Mouse (Mus musculus) T-helper 2 cell (primary cell): ENCODE results near the gene Paxbp1.

Source experiments
- in situ Hi-C: fragments of 300-600 bp; cut with MboI, MseI; formaldehyde crosslinking; loops from one replicate; pipeline ENCODE4 v1.15.1; 2025; ENCODE audit warnings: high pct_unique_total_duplicates

Paxbp1 gene

GRCm38 (mm10) chr16:91044270-91045182, at the start of gene Paxbp1:
Gene Paxbp1, minus strand, starts transcription at chr16:91044543.
- in situ Hi-C loops, result loop anchor here (10.0 to 25.0 kb wide), 2 partner anchors 500 to 807 kb away; partner anchors contain the start of gene Ifngr2

DNA sequence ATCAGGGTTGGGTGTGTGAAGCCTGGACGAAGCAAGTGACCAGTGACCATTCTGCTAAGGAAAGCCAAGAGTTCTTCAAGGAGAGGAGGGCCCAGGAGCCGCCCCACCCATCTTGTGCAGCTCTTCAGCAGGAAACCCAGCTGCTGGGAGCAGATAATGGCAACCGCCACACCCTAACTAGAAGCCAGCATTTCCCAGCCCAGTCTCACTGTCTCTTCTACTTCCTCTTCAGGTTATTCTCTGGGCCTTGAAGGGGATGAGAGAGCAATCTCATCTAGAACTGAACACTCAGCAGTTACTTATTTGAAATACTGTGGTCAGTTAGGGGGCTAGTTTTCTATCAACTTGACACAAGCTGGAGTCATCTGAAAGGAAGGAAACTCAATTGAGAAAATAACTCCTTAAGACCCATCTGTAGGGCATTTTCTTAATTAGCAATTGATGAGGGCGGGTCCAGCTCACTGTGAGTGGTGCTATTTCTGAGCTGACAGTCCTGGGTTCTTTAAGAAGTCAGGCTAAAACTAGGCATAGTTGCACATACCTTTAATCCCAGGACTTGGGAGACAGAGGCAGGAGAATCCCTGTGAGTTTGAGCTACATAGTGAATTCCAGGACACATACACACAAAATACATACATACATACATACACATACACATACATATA, 42.4 kb upstream of the Paxbp1 start:
- in situ Hi-C loops, result no loop called here

- in situ Hi-C loops, result no loop called here
Observed at GRCm38 (mm10) chr16:91085239-91085825, 41.0 kb upstream of the Paxbp1 start.

- in situ Hi-C loops, result loop anchor here (5.0 kb wide), 1 partner anchor 268 kb away; no protein-coding TSS in a partner anchor
Observed at GRCm38 (mm10) chr16:91084307-91085238, 40.2 kb upstream of the Paxbp1 start.

- in situ Hi-C loops, result loop anchor here (5.0 kb wide), 1 partner anchor 269 kb away; no protein-coding TSS in a partner anchor
Observed at GRCm38 (mm10) chr16:91083002-91083646, 38.8 kb upstream of the Paxbp1 start.

GRCm38 (mm10) chr16:91081508-91081907, 37.2 kb upstream of the Paxbp1 start:
- in situ Hi-C loops, result loop anchor here (5.0 kb wide), 1 partner anchor 271 kb away; no protein-coding TSS in a partner anchor

DNA sequence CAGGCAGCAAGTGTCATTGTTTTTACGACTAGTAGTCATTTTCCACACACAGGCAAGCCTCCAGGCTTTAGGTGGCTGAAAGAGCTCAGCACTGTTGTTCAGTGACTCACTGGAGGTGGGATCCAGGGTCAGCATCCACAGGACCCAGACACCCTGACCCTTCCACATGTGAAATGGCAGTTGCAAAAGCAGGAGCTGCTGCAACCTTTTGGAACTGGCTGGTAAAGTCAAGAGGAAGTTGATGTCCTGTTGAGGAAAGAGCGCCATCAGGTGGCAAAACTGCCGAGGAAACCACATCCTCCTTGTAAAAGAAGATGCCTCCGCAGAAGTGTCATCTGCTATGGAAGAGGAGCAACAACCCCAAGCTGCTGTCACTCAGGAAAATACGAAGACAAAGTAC, 31.8 kb upstream of the Paxbp1 start:
- in situ Hi-C loops, result loop anchor here (5.0 to 10.0 kb wide), 2 partner anchors 129 to 419 kb away; no protein-coding TSS in a partner anchor

DNA sequence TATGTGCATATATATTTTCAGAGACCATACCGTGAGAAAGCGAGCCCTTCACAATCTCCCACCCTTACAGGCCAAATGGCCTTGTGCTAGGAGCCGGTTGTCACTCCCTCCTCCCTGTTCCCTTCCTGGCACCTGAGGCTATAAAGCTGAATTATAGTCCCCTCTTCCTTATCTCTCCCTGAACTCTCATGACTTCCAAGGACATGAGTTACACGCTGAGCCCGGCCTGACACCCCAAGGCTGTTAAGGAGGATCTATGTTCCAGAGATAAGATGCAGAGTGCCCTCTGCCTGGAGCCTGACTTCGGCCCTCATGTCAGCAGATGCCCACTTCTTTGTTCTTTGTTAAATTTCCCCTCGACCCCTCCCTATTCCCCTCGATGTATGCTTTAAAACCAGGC, 31.1 kb upstream of the Paxbp1 start:
- in situ Hi-C loops, result loop anchor here (5.0 to 10.0 kb wide), 2 partner anchors 128 to 419 kb away; no protein-coding TSS in a partner anchor

DNA sequence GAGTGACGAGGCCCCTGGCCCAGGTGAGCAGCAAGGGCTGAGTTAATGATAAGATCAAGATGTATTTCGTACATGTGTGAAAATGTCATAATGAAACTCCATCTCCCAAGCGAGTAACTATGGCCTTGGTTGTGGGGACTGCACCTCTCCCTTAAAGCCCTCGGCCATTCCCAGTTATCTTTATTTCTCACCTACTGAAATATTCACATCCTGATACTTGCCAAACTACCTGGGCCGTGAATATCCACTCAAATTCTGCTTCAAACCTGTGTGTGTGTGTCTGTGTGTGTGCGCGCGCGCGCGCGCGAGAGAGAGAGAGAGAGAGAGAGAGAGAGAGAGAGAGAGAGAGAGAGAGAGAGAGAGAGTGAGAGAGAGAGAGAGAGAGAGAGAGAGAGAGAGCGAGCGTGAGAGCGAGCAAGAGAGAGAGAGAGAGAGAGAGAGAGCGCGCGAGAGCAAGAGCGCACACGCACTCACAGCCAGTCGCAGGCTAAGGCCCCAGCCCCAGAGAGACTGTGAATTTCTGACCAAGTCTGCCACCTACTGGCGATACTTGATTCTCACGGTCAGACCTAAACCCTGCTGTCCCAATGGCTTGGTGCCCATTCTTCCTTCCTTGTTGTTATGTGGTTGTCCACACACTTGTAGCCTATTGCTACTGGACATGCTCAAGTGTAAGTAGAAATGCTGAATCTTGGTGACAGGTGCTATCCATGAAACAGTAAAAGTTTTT, 29.0 kb upstream of the Paxbp1 start:
- in situ Hi-C loops, result loop anchor here (10.0 kb wide), 1 partner anchor 421 kb away; no protein-coding TSS in a partner anchor

DNA sequence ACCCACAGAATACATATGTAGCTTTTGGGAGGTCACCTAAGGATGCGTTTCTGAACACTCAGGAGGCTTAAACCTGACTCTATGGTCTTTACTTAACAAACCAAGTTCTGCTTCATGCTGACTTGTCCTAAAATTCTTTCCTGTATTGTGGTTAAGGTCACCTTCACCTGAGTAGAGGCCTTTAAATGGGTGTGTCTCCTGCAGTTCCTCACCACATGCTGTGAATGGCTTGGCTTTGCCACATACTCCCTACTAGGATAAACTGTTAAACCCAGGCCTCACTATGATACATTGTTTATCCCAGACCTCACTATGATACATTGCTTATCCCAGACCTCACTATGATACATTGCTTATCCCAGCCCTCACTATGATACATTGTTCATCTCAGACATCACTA, 27.9 kb upstream of the Paxbp1 start:
- in situ Hi-C loops, result loop anchor here (10.0 kb wide), 1 partner anchor 423 kb away; no protein-coding TSS in a partner anchor

DNA sequence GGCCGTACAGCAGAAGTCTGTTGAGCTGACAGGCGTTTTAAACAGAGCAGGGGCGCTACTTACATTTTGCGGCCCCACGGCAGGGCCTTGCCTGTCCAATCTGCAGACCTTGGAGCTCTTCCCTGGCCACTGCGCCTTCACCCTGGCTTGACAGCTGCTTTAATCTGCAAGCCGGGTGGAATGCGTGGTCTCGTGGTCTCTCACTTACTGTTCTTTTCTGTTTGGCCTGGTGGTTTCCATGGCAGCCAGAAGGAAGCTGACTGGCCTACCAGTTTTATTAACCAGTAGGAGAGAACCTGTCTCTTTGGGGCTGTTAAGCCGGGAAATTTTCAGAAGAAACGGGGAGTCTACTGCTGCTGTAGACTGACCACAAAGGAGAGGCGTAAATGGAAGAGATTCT, 24.6 kb upstream of the Paxbp1 start:
- in situ Hi-C loops, result no loop called here

DNA sequence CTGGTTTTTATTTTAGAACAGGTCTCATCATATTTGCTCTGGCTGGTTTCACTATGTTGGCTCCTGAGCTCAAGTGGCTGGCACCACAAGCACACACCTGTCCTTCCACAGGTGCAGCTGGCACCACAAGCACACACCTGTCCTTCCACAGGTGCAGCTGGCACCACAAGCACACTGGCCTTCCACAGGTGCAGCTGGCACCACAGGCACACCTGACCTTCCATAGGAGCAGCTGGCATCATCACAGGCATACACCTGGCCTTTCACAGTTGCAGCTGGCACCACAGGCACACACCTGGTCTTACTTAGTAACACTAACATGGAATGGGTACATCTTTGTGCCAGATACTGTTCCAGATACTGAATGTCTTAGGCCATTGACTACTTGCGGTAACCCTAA, 22.8 kb upstream of the Paxbp1 start:
- in situ Hi-C loops, result no loop called here

DNA sequence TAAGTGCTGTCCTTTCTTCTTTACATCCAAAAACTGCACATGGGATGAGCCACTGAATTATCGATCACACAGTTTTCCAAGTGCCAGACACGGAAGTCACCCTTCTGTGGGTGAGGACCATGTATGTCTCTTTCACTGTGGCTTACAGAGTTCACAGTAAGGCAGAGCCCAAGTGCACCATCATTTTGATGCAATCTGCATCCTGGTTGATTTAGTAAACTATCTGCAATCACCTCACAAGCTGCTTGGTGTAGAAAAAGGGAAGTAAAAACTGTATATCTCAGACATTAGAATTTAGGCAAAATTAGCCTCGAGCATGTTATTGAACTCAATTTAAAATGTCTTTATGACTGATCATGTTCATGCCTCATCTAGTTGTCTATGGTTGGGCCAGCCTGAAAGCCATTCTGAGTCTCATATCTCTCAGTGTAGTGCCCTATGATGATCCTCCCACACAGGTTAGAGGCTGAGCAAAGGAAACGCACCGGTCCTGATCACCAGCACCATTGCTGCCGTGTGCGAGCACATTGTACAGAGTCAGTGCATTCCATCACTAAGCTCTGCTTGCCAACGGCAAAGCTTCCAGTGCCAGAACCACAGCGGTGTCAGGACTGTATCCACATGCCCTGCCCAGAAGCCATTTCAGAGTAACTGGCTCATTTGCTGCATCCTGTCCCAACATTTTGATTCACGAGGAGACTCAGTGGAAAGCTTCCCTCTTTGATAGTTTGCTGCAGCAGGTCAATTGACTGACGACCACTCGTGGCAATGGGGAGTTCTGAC, 20.4 kb upstream of the Paxbp1 start:
- in situ Hi-C loops, result no loop called here

GRCm38 (mm10) chr16:91063786-91064185, 19.4 kb upstream of the Paxbp1 start:
- in situ Hi-C loops, result no loop called here

GRCm38 (mm10) chr16:91061531-91062318, 17.4 kb upstream of the Paxbp1 start:
- in situ Hi-C loops, result no loop called here

GRCm38 (mm10) chr16:91057741-91058140, 13.4 kb upstream of the Paxbp1 start:
- in situ Hi-C loops, result no loop called here

DNA sequence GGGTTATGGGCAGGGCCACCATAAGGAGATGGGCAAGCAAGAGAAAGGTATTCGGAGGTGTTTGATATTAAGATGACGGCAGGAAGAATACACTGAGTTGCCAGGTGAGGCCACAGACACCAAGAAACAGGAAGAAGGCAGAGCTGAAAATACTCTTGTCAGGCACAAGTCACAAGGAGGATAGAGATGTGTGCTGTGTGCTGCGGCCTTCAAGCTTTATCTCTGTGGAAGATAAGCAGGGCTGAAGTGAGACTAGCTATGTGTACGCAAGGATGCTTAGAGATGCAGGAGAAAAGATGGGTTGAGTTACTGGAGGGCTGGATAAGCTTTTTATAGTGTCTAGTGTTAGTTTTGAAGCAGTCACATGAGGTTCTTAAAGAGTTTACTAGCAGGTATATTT, 12.9 kb upstream of the Paxbp1 start:
- in situ Hi-C loops, result no loop called here
